Mouse (Mus musculus): ENCODE data around the gene Hnf4a. TPM values are rescaled to one million over a fixed set of nuclear protein-coding genes. Genes with fewer than 3 reads are reported as not detected.

Gene Hnf4a
- total RNA-seq, 1 experiment from 2014 or later: not detected

- no peak for ATAC-seq (replicated peaks; ENCODE audit: insufficient number of reproducible peaks, low FRiP score, low TSS enrichment, poor library complexity, severe bottlenecking)
Measured at GRCm38 (mm10) chr2:163540231-163541117, 33.9 kb downstream of the Hnf4a start.

GRCm38 (mm10) chr2:163541568-163542182 lies 35.1 kb downstream of the Hnf4a start:
- no peak for ATAC-seq (replicated peaks; ENCODE audit: insufficient number of reproducible peaks, low FRiP score, low TSS enrichment, poor library complexity, severe bottlenecking)

- ATAC-seq (replicated peaks; ENCODE audit: insufficient number of reproducible peaks, low FRiP score, low TSS enrichment, poor library complexity, severe bottlenecking): no peak
Measured at GRCm38 (mm10) chr2:163542674-163543073, 36.1 kb downstream of the Hnf4a start.

- no peak for ATAC-seq (replicated peaks; ENCODE audit: insufficient number of reproducible peaks, low FRiP score, low TSS enrichment, poor library complexity, severe bottlenecking)
Measured at GRCm38 (mm10) chr2:163546623-163547318, 40.2 kb downstream of the Hnf4a start.

GRCm38 (mm10) chr2:163548822-163549221 lies 42.2 kb downstream of the Hnf4a start:
- no peak for ATAC-seq (replicated peaks; ENCODE audit: insufficient number of reproducible peaks, low FRiP score, low TSS enrichment, poor library complexity, severe bottlenecking)

GRCm38 (mm10) chr2:163549786-163550185 lies 43.2 kb downstream of the Hnf4a start:
- no peak for ATAC-seq (replicated peaks; ENCODE audit: insufficient number of reproducible peaks, low FRiP score, low TSS enrichment, poor library complexity, severe bottlenecking)

GRCm38 (mm10) chr2:163552518-163552929 lies 45.9 kb downstream of the Hnf4a start:
- no peak for ATAC-seq (replicated peaks; ENCODE audit: insufficient number of reproducible peaks, low FRiP score, low TSS enrichment, poor library complexity, severe bottlenecking)

- no peak for ATAC-seq (replicated peaks; ENCODE audit: insufficient number of reproducible peaks, low FRiP score, low TSS enrichment, poor library complexity, severe bottlenecking)
Measured at GRCm38 (mm10) chr2:163554425-163554982, 47.9 kb downstream of the Hnf4a start.

GRCm38 (mm10) chr2:163554996-163555395 lies 48.4 kb downstream of the Hnf4a start:
- ATAC-seq (replicated peaks; ENCODE audit: insufficient number of reproducible peaks, low FRiP score, low TSS enrichment, poor library complexity, severe bottlenecking): no peak

- ATAC-seq (replicated peaks; ENCODE audit: insufficient number of reproducible peaks, low FRiP score, low TSS enrichment, poor library complexity, severe bottlenecking): no peak
Measured at GRCm38 (mm10) chr2:163555417-163555816, 48.8 kb downstream of the Hnf4a start.

- no peak for ATAC-seq (replicated peaks; ENCODE audit: insufficient number of reproducible peaks, low FRiP score, low TSS enrichment, poor library complexity, severe bottlenecking)
Measured at GRCm38 (mm10) chr2:163558548-163558947, 51.9 kb downstream of the Hnf4a start.

- no peak for ATAC-seq (replicated peaks; ENCODE audit: insufficient number of reproducible peaks, low FRiP score, low TSS enrichment, poor library complexity, severe bottlenecking)
Measured at GRCm38 (mm10) chr2:163559236-163559635, 52.6 kb downstream of the Hnf4a start.

GRCm38 (mm10) chr2:163560247-163560646 lies 53.6 kb downstream of the Hnf4a start:
- ATAC-seq (replicated peaks; ENCODE audit: insufficient number of reproducible peaks, low FRiP score, low TSS enrichment, poor library complexity, severe bottlenecking): no peak

- ATAC-seq (replicated peaks; ENCODE audit: insufficient number of reproducible peaks, low FRiP score, low TSS enrichment, poor library complexity, severe bottlenecking): no peak
Measured at GRCm38 (mm10) chr2:163561258-163561948, 54.8 kb downstream of the Hnf4a start.

GRCm38 (mm10) chr2:163564646-163565045 lies 58.0 kb downstream of the Hnf4a start:
- ATAC-seq (replicated peaks; ENCODE audit: insufficient number of reproducible peaks, low FRiP score, low TSS enrichment, poor library complexity, severe bottlenecking): no peak

- ATAC-seq (replicated peaks; ENCODE audit: insufficient number of reproducible peaks, low FRiP score, low TSS enrichment, poor library complexity, severe bottlenecking): no peak
Measured at GRCm38 (mm10) chr2:163574321-163574720, 67.7 kb downstream of the Hnf4a start.

- ATAC-seq (replicated peaks; ENCODE audit: insufficient number of reproducible peaks, low FRiP score, low TSS enrichment, poor library complexity, severe bottlenecking): no peak; the same call in 1 of the 2 replicates
Measured at GRCm38 (mm10) chr2:163575248-163575647, 68.6 kb downstream of the Hnf4a start.

- ATAC-seq (replicated peaks; ENCODE audit: insufficient number of reproducible peaks, low FRiP score, low TSS enrichment, poor library complexity, severe bottlenecking): no peak
Measured at GRCm38 (mm10) chr2:163577986-163578385, 71.4 kb downstream of the Hnf4a start.

All from monocyte, adult 5-6 weeks (primary cell).